Mouse (Mus musculus): ENCODE data around the gene Nme6.
"Not testable (repeated sequence)": the region's sequence is repeated elsewhere in the genome, so short reads cannot be mapped to it uniquely, and the experiment has no call there.

Nme6 gene

GRCm38 (mm10) chr9:109832391-109833087, at the start of gene Nme6:
Gene Nme6, plus strand, starts transcription at chr9:109832749.
- DNase-seq (ENCODE audit: low spot score in 2 of 2), result peak; percentile 87 to 88

GRCm38 (mm10) chr9:109790570-109790969, 42.0 kb upstream of the Nme6 start, which contains the start of gene Fbxw27:
Gene Fbxw27, minus strand, starts transcription at chr9:109790670.
- not testable (repeated sequence) for DNase-seq (ENCODE audit: low spot score in 2 of 2)

- DNase-seq (ENCODE audit: low spot score in 2 of 2), result no peak
Observed at GRCm38 (mm10) chr9:109795221-109795620, 37.3 kb upstream of the Nme6 start.

GRCm38 (mm10) chr9:109795811-109796210, 36.7 kb upstream of the Nme6 start:
- DNase-seq (ENCODE audit: low spot score in 2 of 2), result no peak

- peak; percentile 20 to 24 for DNase-seq (ENCODE audit: low spot score in 2 of 2)
Observed at GRCm38 (mm10) chr9:109798051-109798450, 34.5 kb upstream of the Nme6 start.

GRCm38 (mm10) chr9:109805596-109805995, 27.0 kb upstream of the Nme6 start:
- not testable (repeated sequence) for DNase-seq (ENCODE audit: low spot score in 2 of 2)

GRCm38 (mm10) chr9:109806260-109806659, 26.3 kb upstream of the Nme6 start:
- DNase-seq (ENCODE audit: low spot score in 2 of 2), result no peak

- no peak for DNase-seq (ENCODE audit: low spot score in 2 of 2)
Observed at GRCm38 (mm10) chr9:109806695-109807293, 25.8 kb upstream of the Nme6 start.

GRCm38 (mm10) chr9:109807898-109808297, 24.7 kb upstream of the Nme6 start:
- DNase-seq (ENCODE audit: low spot score in 2 of 2), result no peak

GRCm38 (mm10) chr9:109811980-109812379, 20.6 kb upstream of the Nme6 start, which contains the start of gene Spink8:
Gene Spink8, plus strand, starts transcription at chr9:109812280.
- no peak for DNase-seq (ENCODE audit: low spot score in 2 of 2)

- peak in 1 of 2 experiments; percentile 20 for DNase-seq (ENCODE audit: low spot score in 2 of 2)
Observed at GRCm38 (mm10) chr9:109813424-109813823, 19.1 kb upstream of the Nme6 start.

GRCm38 (mm10) chr9:109816341-109816740, 16.2 kb upstream of the Nme6 start:
- no peak for DNase-seq (ENCODE audit: low spot score in 2 of 2)

GRCm38 (mm10) chr9:109825739-109826138, 6.8 kb upstream of the Nme6 start:
- no peak for DNase-seq (ENCODE audit: low spot score in 2 of 2)

GRCm38 (mm10) chr9:109826181-109826580, 6.4 kb upstream of the Nme6 start:
- no peak for DNase-seq (ENCODE audit: low spot score in 2 of 2)

- DNase-seq (ENCODE audit: low spot score in 2 of 2), result no peak
Observed at GRCm38 (mm10) chr9:109833088-109833412, 501 bp downstream of the Nme6 start.

GRCm38 (mm10) chr9:109849312-109849758, 16.8 kb downstream of the Nme6 start, which contains the start of gene Camp:
Gene Camp, minus strand, starts transcription at chr9:109849617.
- no peak for DNase-seq (ENCODE audit: low spot score in 2 of 2)

GRCm38 (mm10) chr9:109850099-109850498, 17.6 kb downstream of the Nme6 start:
- DNase-seq (ENCODE audit: low spot score in 2 of 2), result no peak

GRCm38 (mm10) chr9:109854341-109854740, 21.8 kb downstream of the Nme6 start:
- no peak for DNase-seq (ENCODE audit: low spot score in 2 of 2)

- no peak for DNase-seq (ENCODE audit: low spot score in 2 of 2)
Observed at GRCm38 (mm10) chr9:109855947-109856346, 23.4 kb downstream of the Nme6 start.

- DNase-seq (ENCODE audit: low spot score in 2 of 2), result peak; percentile 60 to 82
Observed at GRCm38 (mm10) chr9:109862397-109863044, 30.0 kb downstream of the Nme6 start.

- DNase-seq (ENCODE audit: low spot score in 2 of 2), result no peak
Observed at GRCm38 (mm10) chr9:109863085-109863484, 30.5 kb downstream of the Nme6 start.

- no peak for DNase-seq (ENCODE audit: low spot score in 2 of 2)
Observed at GRCm38 (mm10) chr9:109866218-109866617, 33.7 kb downstream of the Nme6 start.

Data from right cerebral cortex, postnatal 10 days (tissue).